ENCODE assay signal across 31 mouse cellular contexts in the genomic region with DNA sequence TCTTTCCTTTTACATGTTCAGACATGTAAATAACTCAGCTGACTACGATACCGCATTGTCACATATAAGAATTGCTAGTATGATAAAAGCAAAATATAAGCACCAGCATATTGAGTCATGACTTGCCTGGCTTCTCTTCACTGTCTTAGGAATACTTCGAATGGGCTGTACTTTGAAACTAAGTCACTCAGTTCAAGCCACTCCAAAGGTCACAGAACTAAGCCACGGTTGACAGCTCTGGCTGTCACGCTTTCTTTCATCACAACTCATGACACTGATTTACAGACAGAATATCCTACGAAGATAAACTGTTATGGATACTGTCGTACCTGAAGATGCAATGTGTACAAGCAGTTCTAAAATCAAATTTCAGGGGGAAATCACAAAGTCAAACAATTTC.
A peak's percentile ranks its signal among the peaks of the same experiment; 100 is the strongest.
DNase-seq lines count a peak whose midpoint lies in the region; ATAC-seq and TF ChIP-seq lines count a peak whose summit lies in the region.
"Had no signal": no experiment of that assay in that cellular context is flagged by ENCODE, and none has a peak within 500 bp of the region (broad histone marks: within the 10 kb centered on the region; RNA-seq: fewer than 3 reads in every experiment).

No protein-coding gene starts in this region.

- no peak overlapping the region for H3K27ac ChIP-seq in kidney, embryonic 14.5 days (ENCODE audit: low read depth, low read length)
- H3K27ac ChIP-seq in intestine, postnatal 0 days (ENCODE audit: low read depth, low read length), result peak overlapping the region; percentile 58; the same call in 1 of the 2 replicates
- peak overlapping the region; percentile 27; the same call in 1 of the 2 replicates for H3K27ac ChIP-seq in kidney, postnatal 0 days
- H3K27ac ChIP-seq: embryonic facial prominence, embryonic 12.5 days; forebrain, embryonic 10.5 days; gastrocnemius, adult 2 months; hindbrain, embryonic 10.5 days; hindbrain, embryonic 15.5 days; layer of hippocampus, adult 2 months; left cerebral cortex, adult 2 months; limb, embryonic 13.5 days; liver, embryonic 13.5 days; stomach, embryonic 15.5 days had no signal

- H3K36me3 ChIP-seq in kidney, embryonic 14.5 days (ENCODE audit: control insufficient read depth, insufficient read depth, low read length), result no peaks in the 10 kb centered on the region
- H3K36me3 ChIP-seq in intestine, postnatal 0 days (ENCODE audit: control insufficient read depth, insufficient read depth), result no peaks in the 10 kb centered on the region
- H3K36me3 ChIP-seq in kidney, postnatal 0 days (ENCODE audit: insufficient read depth, low read length), result no peaks in the 10 kb centered on the region
- H3K36me3 ChIP-seq: embryonic facial prominence, embryonic 12.5 days; forebrain, embryonic 10.5 days; hindbrain, embryonic 10.5 days; hindbrain, embryonic 15.5 days; limb, embryonic 13.5 days; liver, embryonic 13.5 days; stomach, embryonic 15.5 days had no signal

- DNase-seq in kidney, adult 18-20 months, result peak; percentile 42
- DNase-seq in kidney, postnatal 0 days (ENCODE audit: low spot score), result peak; percentile 49
- no peak for DNase-seq in B cell, adult 2 months
- DNase-seq in urinary bladder, adult 2 months (ENCODE audit: low spot score), result no peak
- no peak for DNase-seq in heart, postnatal 10 days
- DNase-seq: adrenal gland, postnatal 25 days; cerebellum, adult 11-12 months; cerebellum, adult 9-11 months; embryo, embryonic 11 days; gastrocnemius, adult 2 months; gastrocnemius, postnatal 36 days; heart, adult 18-20 months; liver, embryonic 13.5 days; lung, adult 18-20 months; lung, postnatal 4 days; midbrain, embryonic 14.5 days had no signal

- no peak for ATAC-seq in kidney, embryonic 14.5 days (ENCODE audit: low FRiP score, low TSS enrichment)
- peak; percentile 97 for ATAC-seq in intestine, postnatal 0 days
- peak; percentile 94 for ATAC-seq in kidney, postnatal 0 days (replicated peaks; ENCODE audit: low FRiP score, low read depth)
- ATAC-seq: CD4-positive, CD25-positive, alpha-beta regulatory T cell, adult 4 months; forebrain, embryonic 16.5 days; inflammation-experienced regulatory T-cells, adult 6 months; lung, postnatal 0 days had no signal

- TF ChIP-seq CTCF in intestine, postnatal 0 days (IDR thresholded peaks at IDR 0.05; ENCODE audit: low read depth), result no peak
- TF ChIP-seq CTCF in kidney, postnatal 0 days (IDR thresholded peaks at IDR 0.05; ENCODE audit: low read depth), result no peak

- H3K4me1 ChIP-seq in kidney, embryonic 14.5 days (ENCODE audit: control insufficient read depth, insufficient read depth, low read length), result no peaks in the 10 kb centered on the region
- no peaks in the 10 kb centered on the region for H3K4me1 ChIP-seq in intestine, postnatal 0 days (replicated peaks; ENCODE audit: control insufficient read depth, insufficient read depth, low read length)
- no peaks in the 10 kb centered on the region for H3K4me1 ChIP-seq in kidney, postnatal 0 days (replicated peaks; ENCODE audit: insufficient read depth, low read length)
- H3K4me1 ChIP-seq: embryonic facial prominence, embryonic 12.5 days; liver, embryonic 13.5 days; stomach, embryonic 15.5 days had no signal

- no peak overlapping the region for H3K4me3 ChIP-seq in kidney, embryonic 14.5 days (ENCODE audit: low read length)
- no peak overlapping the region for H3K4me3 ChIP-seq in intestine, postnatal 0 days (ENCODE audit: low read depth, low read length)
- no peak overlapping the region for H3K4me3 ChIP-seq in kidney, postnatal 0 days (replicated peaks; ENCODE audit: low read depth, low read length)
- H3K4me3 ChIP-seq: embryonic facial prominence, embryonic 12.5 days; forebrain, embryonic 10.5 days; gastrocnemius, adult 2 months; hindbrain, embryonic 10.5 days; hindbrain, embryonic 15.5 days; layer of hippocampus, adult 2 months; left cerebral cortex, adult 2 months; limb, embryonic 13.5 days; liver, embryonic 13.5 days; stomach, embryonic 15.5 days had no signal

- intact Hi-C loops in heart, postnatal 10 days (cut with DNase I), result no loop called here

- no peaks in the 10 kb centered on the region for H3K9me3 ChIP-seq in kidney, embryonic 14.5 days (ENCODE audit: control insufficient read depth, low read length)
- H3K9me3 ChIP-seq in intestine, postnatal 0 days (ENCODE audit: control insufficient read depth), result no peaks in the 10 kb centered on the region
- H3K9me3 ChIP-seq in kidney, postnatal 0 days (replicated peaks; ENCODE audit: low read length), result no peaks in the 10 kb centered on the region
- H3K9me3 ChIP-seq: embryonic facial prominence, embryonic 12.5 days; forebrain, embryonic 10.5 days; hindbrain, embryonic 10.5 days; hindbrain, embryonic 15.5 days; limb, embryonic 13.5 days; liver, embryonic 13.5 days; stomach, embryonic 15.5 days had no signal

- 68% methylated on average over 7 of the region's 7 CpGs for WGBS in kidney, embryonic 14.5 days
- 62% methylated on average over 7 of the region's 7 CpGs for WGBS in intestine, postnatal 0 days
- 63% methylated on average over 7 of the region's 7 CpGs for WGBS in kidney, postnatal 0 days

- H3K27me3 ChIP-seq in kidney, embryonic 14.5 days (ENCODE audit: control insufficient read depth, insufficient read depth, low read length), result no peaks in the 10 kb centered on the region
- no peaks in the 10 kb centered on the region for H3K27me3 ChIP-seq in intestine, postnatal 0 days (replicated peaks; ENCODE audit: control insufficient read depth, insufficient read depth, low read length)
- no peaks in the 10 kb centered on the region for H3K27me3 ChIP-seq in kidney, postnatal 0 days (ENCODE audit: insufficient read depth, low read length)
- H3K27me3 ChIP-seq: embryonic facial prominence, embryonic 12.5 days; hindbrain, embryonic 15.5 days; limb, embryonic 13.5 days; liver, embryonic 13.5 days; stomach, embryonic 15.5 days had no signal

- H3K9ac ChIP-seq in kidney, embryonic 14.5 days (ENCODE audit: low read depth, low read length), result no peak overlapping the region
- H3K9ac ChIP-seq in intestine, postnatal 0 days (ENCODE audit: low read depth, low read length), result no peak overlapping the region
- no peak overlapping the region for H3K9ac ChIP-seq in kidney, postnatal 0 days (ENCODE audit: low read depth, low read length)
- H3K9ac ChIP-seq: embryonic facial prominence, embryonic 12.5 days; hindbrain, embryonic 15.5 days; limb, embryonic 13.5 days; liver, embryonic 13.5 days; stomach, embryonic 15.5 days had no signal

- no peak overlapping the region for H3K4me2 ChIP-seq in kidney, embryonic 14.5 days (replicated peaks; ENCODE audit: low read depth, low read length)
- H3K4me2 ChIP-seq in intestine, postnatal 0 days (replicated peaks; ENCODE audit: low read depth), result no peak overlapping the region
- H3K4me2 ChIP-seq in kidney, postnatal 0 days (ENCODE audit: low read length), result no peak overlapping the region
- H3K4me2 ChIP-seq: embryonic facial prominence, embryonic 12.5 days; heart, embryonic 11.5 days; hindbrain, embryonic 15.5 days; limb, embryonic 13.5 days; liver, embryonic 13.5 days; stomach, embryonic 15.5 days had no signal

Comparison
In these comparisons a context has a peak if more than half of its experiments do, and no peak if none do; other contexts are left out.
1. DNase-seq: peak in kidney, adult 18-20 months (single experiment) and kidney, postnatal 0 days (single experiment); none in B cell, adult 2 months (0 of 2), urinary bladder, adult 2 months (single experiment) and heart, postnatal 10 days (0 of 2).